Mouse (Mus musculus) embryonic facial prominence, embryonic 15.5 days (tissue): Measurements from ENCODE around the gene Malrd1. TPM values are rescaled to one million over a fixed set of nuclear protein-coding genes. Genes with fewer than 3 reads are reported as not detected.

ENCODE experiments used
- ATAC-seq: fragments of 200-750 bp; cut with Nextera tagmentation; 2 replicates; pipeline ENCODE4 v1.8.0; 2017; ENCODE audit warnings: low read depth, moderate TSS enrichment; ENCODE audit not compliant: insufficient number of reproducible peaks, low FRiP score, low TSS enrichment
- H3K27ac ChIP-seq: fragments of 300-500 bp; sonication (generic); replicated peaks from 2 replicates; pipeline ENCODE4 v1.5.1; 2015; ENCODE audit warnings: mild to moderate bottlenecking, inconsistent platforms
- H3K27me3 ChIP-seq: fragments of 300-500 bp; sonication (generic); 2 replicates; pipeline ENCODE4 v1.6.1; 2015; ENCODE audit warnings: inconsistent platforms
- H3K36me3 ChIP-seq: fragments of 300-500 bp; sonication (generic); 2 replicates; pipeline ENCODE4 v1.6.1; 2015; ENCODE audit warnings: mild to moderate bottlenecking, inconsistent platforms
- H3K4me1 ChIP-seq: fragments of 300-500 bp; sonication (generic); 2 replicates; pipeline ENCODE4 v1.6.1; 2015; ENCODE audit warnings: inconsistent platforms
- H3K4me2 ChIP-seq: fragments of 300-500 bp; sonication (generic); replicated peaks from 2 replicates; pipeline ENCODE4 v1.6.1; 2015; ENCODE audit warnings: mild to moderate bottlenecking, inconsistent platforms
- H3K4me3 ChIP-seq: fragments of 300-500 bp; sonication (generic); replicated peaks from 2 replicates; pipeline ENCODE4 v1.5.1; 2015; ENCODE audit warnings: mild to moderate bottlenecking, inconsistent platforms
- H3K9ac ChIP-seq: fragments of 300-500 bp; sonication (generic); 2 replicates; pipeline ENCODE4 v1.6.1; 2015; ENCODE audit warnings: inconsistent platforms
- H3K9me3 ChIP-seq: fragments of 300-500 bp; sonication (generic); replicated peaks from 2 replicates; pipeline ENCODE4 v1.6.1; 2016; ENCODE audit warnings: inconsistent platforms
- WGBS: fragments of 180-500 bp; shearing (Covaris S2); methylation state at CpG from one replicate; pipeline ENCODE4 v1.1.7; 2015; 5-methylcytosine and 5-hydroxymethylcytosine counted together
- polyA plus RNA-seq: library from polyadenylated mRNA; unstranded; fragments of >200 nt; fragmentation: Nextera tagmentation; extraction: Ambion mirVana; gene quantifications from 2 replicates; pipeline ENCODE4 v1.2.1, GENCODE M21; 2015

Malrd1 gene
- 0.03 TPM in 1 of 2 replicates, not detected in the other for polyA plus RNA-seq

DNA sequence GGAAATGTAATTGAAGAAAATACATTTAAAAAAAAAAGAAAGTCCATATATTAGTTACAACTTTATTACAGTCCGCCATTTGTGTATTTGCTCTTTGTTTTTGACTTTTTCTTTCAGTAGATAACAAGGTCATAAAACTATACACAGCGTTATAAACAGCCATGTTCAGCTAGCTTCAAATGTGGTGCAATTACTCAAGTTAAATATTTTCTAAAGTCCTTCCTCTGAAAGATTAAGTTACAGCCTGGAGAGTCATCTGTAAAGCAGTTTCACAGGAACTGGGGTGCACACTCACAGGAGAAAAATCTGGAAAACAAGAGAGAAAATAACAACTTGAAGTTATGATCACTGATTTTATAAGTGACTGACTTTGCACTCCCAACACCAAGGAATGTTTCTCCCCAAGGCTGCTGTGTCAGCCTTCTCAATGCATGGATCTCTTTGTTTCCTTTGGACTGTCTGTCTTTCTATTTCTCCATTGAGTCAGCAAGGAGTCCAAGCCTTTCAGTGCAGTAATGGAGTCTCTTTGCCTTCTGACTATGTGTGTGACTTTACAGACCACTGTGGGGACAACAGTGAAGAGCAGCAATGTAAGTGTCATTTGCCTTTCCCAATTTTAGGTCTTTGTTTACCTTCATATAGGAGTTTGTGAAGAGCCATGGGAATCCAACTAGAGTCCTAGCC is at the start of gene Malrd1:
Malrd1 (plus strand) TSS at position 239 of the 684 bp plus-strand sequence.
- Histone ChIP-seq H3K27ac (no peak within 1 kb of the TSS), H3K4me3 (no peak within 1 kb of the TSS), H3K4me2 (no peak within 1 kb of the TSS), H3K4me1 (no peaks in the 10 kb centered on the region), H3K9ac (no peak within 1 kb of the TSS), H3K9me3 (no peaks in the 10 kb centered on the region), H3K27me3 (no peaks in the 10 kb centered on the region), H3K36me3 (no peaks in the 10 kb centered on the region)
- ATAC-seq = no peak
- WGBS = 82% methylated on average over 2 of the region's 2 CpGs

DNA sequence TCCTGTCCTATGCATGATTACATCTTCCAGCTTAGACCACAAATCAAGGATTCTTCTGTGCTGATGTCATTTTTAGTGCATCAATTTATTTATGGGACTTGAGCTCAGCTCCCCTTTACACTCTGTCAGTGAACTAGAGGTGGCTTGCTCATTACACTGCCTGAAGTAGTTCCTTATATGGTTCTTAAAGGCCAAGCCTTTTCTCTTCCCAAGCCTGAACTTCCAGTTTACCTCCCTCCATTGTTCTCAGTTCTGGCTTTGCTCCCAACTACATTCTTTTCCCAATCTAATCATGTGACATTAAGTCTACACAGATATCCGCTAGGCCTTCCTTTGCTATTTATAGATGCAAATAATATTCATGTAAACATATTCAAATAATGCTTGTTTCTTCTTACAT is 12.4 kb downstream of the Malrd1 start:
- Histone ChIP-seq H3K4me2 (no peak overlapping the region), H3K9me3 (no peaks in the 10 kb centered on the region), H3K4me3 (no peak overlapping the region), H3K4me1 (no peaks in the 10 kb centered on the region), H3K27ac (no peak overlapping the region), H3K27me3 (no peaks in the 10 kb centered on the region), H3K9ac (no peak overlapping the region), H3K36me3 (no peaks in the 10 kb centered on the region)
- 59% methylated on average over 1 of the region's 1 CpGs for WGBS
- no peak for ATAC-seq

DNA sequence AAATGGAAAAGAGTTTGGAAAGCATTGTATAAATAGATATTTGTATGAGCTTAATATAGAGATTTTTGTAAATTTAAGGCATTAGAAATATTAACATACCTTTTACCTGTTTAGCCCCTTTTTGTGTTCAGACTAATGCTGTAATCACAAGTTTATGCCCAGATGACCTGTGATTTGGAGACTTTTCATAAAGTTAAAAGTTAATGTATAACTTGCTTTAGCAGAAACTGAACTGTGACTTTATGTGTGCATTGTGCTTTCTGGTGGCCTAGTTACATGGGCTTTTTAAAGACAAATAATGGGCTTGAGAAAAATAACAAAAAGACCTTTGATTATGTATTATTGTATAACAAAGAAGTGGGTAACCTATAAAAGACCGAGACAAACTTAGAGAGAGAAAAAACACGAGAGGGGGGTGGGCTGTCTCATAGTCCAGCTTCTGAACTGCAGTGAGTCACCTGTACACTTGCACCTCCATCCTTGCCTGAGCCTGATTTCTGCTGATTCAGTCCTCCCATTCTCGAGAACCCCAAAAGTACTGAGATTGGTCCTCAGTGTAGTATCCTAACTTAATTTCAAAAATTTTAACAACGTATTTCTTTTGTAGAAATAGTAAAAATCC is 87.2 kb downstream of the Malrd1 start:
- Histone ChIP-seq H3K27me3 (no peaks in the 10 kb centered on the region), H3K4me2 (no peak overlapping the region), H3K27ac (no peak overlapping the region), H3K4me1 (no peaks in the 10 kb centered on the region), H3K9me3 (no peaks in the 10 kb centered on the region), H3K36me3 (no peaks in the 10 kb centered on the region), H3K4me3 (no peak overlapping the region), H3K9ac (no peak overlapping the region)
- ATAC-seq = no peak
- WGBS = 68% methylated on average over 4 of the region's 4 CpGs

DNA sequence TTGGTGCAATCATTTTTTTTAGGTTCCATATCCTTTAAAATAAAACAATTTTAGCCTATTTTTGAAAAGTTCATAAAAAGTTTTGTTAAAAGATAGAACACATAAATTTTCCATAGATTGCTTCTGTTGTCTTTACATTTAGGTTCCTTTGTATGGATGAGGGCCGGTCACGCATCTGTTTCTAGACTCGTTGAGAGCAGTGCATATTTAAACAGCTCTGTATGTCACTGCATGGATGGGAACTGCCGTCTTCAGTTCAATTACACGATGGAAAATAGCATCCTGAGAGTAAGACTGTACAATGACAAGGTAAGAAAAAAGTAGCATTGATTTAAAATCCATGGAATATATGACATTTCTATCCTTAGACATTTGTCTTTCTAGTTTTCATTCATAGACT is 87.7 kb downstream of the Malrd1 start:
- Histone ChIP-seq H3K9ac (no peak overlapping the region), H3K4me3 (no peak overlapping the region)
- 67% methylated on average over 5 of the region's 5 CpGs for WGBS

DNA sequence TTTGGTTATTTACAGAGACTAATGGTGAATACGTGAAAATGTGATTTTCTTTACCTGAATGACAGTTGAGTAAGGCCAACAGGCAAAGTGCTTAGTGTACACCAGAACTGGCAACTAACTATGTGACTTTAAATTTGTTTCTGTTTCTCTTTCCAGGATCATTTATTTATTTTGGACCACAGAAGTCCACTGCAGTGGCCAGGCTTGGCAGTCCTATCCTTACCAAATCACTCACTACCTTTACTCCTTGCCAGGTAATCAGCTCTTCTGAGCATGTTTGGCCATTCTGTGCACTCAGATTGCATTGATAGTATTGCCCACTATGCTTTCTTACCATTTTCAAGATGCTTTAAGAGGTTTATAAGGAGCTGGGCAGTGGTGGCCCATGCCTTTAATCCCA is 109.5 kb downstream of the Malrd1 start:
- H3K4me3 ChIP-seq = no peak overlapping the region
- H3K9ac ChIP-seq = no peak overlapping the region
- no peaks in the 10 kb centered on the region for H3K36me3 ChIP-seq
- no peak overlapping the region for H3K27ac ChIP-seq
- no peaks in the 10 kb centered on the region for H3K9me3 ChIP-seq
- no peaks in the 10 kb centered on the region for H3K27me3 ChIP-seq
- no peak for ATAC-seq
- no peak overlapping the region for H3K4me2 ChIP-seq
- no peaks in the 10 kb centered on the region for H3K4me1 ChIP-seq
- WGBS = 76% methylated on average over 1 of the region's 1 CpGs

More for the DNA sequence above, 87.7 kb downstream of the Malrd1 start:
- H3K36me3 ChIP-seq = no peaks in the 10 kb centered on the region
- no peaks in the 10 kb centered on the region for H3K27me3 ChIP-seq
- H3K4me1 ChIP-seq = no peaks in the 10 kb centered on the region
- no peak overlapping the region for H3K4me2 ChIP-seq
- H3K27ac ChIP-seq = no peak overlapping the region
- ATAC-seq = no peak
- no peaks in the 10 kb centered on the region for H3K9me3 ChIP-seq

DNA sequence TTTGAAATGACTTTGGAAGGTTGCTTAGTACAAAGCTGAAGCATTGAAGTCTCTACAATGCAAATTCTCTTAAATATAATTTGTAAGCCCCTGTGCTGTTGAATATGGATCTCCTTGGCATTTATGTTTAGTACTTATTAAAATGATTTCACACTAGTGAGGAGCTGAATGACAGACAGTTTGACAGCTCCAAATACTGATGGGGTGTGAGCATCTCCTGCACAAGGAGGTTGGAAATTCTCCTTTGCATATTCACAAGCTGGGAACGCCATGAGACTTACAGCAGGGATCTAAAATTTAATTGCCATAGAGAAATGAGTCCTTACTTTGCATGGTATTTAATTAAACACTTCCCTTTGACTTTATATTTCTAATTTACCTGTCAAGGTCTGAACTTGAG is 117.6 kb downstream of the Malrd1 start:
- Histone ChIP-seq H3K9ac (no peak overlapping the region), H3K27me3 (no peaks in the 10 kb centered on the region), H3K4me2 (no peak overlapping the region), H3K4me1 (no peaks in the 10 kb centered on the region), H3K4me3 (no peak overlapping the region), H3K27ac (no peak overlapping the region), H3K9me3 (no peaks in the 10 kb centered on the region), H3K36me3 (no peaks in the 10 kb centered on the region)
- 67% methylated on average over 1 of the region's 1 CpGs for WGBS
- no peak for ATAC-seq

DNA sequence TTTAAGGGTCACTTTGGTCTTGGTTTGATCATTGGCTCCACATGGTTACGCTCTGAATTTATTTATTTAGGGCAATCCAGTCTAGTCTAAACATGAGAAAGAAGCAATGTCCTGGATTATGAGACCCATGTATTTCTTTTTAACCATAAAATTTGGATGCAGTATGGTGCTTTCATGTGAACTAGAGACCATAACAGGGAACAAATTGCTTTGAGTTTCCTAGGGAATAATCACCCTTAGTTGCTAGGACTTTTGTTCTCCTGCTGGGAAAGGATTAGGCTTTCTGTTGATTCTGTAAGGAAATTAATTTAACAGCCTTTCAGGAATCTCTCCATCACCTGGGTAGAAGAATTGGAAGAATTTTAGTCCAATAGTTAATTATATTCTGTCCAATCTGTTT is 130.1 kb downstream of the Malrd1 start:
- H3K36me3 ChIP-seq = no peaks in the 10 kb centered on the region
- H3K27me3 ChIP-seq = no peaks in the 10 kb centered on the region
- no peak overlapping the region for H3K9ac ChIP-seq
- no peak overlapping the region for H3K27ac ChIP-seq
- H3K9me3 ChIP-seq = no peaks in the 10 kb centered on the region
- no peaks in the 10 kb centered on the region for H3K4me1 ChIP-seq
- 76% methylated on average over 1 of the region's 1 CpGs for WGBS
- no peak overlapping the region for H3K4me2 ChIP-seq
- no peak for ATAC-seq
- no peak overlapping the region for H3K4me3 ChIP-seq

DNA sequence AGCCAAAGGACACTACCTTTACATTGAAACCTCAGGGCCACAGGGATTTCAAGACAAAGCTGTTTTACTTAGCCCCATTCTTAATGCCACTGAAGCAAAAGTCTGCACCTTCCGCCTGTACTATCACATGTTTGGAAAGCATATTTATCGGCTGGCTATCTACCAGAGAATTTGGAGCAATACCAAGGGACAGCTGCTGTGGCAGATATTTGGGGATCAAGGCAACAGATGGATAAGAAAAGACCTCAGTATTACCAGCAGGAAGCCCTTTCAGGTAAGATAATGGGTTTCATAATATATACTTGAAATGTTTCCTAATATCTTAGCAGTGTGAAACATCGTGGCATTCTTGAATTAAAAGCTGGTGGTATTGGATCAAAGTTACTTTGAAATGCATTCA is 176.7 kb downstream of the Malrd1 start:
- 79% methylated on average over 3 of the region's 3 CpGs for WGBS
- H3K27me3 ChIP-seq = no peaks in the 10 kb centered on the region
- no peaks in the 10 kb centered on the region for H3K36me3 ChIP-seq
- no peak overlapping the region for H3K4me3 ChIP-seq
- no peak overlapping the region for H3K4me2 ChIP-seq
- H3K27ac ChIP-seq = no peak overlapping the region
- no peak for ATAC-seq
- no peaks in the 10 kb centered on the region for H3K4me1 ChIP-seq
- no peak overlapping the region for H3K9ac ChIP-seq
- no peaks in the 10 kb centered on the region for H3K9me3 ChIP-seq

DNA sequence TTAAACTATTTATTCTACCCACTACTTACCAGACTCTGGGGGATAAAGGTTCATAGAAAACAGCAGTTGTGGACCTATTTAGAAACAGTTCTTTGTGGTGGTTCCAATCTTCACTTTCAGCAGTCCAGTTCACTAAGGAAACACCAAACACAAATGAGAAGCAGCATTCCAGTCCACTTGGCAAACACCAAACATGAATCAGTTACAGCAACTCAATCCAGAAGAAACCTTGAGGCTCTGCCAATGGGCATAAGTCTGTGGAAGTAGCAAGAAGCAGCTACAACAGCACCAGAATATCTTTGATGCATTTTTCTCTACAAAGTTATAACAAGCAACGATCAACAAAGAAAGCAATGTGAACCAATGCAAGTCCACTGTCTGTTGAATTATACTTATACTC is 214.7 kb downstream of the Malrd1 start:
- H3K4me1 ChIP-seq = no peaks in the 10 kb centered on the region
- no peak overlapping the region for H3K4me2 ChIP-seq
- 92% methylated on average over 1 of the region's 1 CpGs for WGBS
- H3K27ac ChIP-seq = no peak overlapping the region
- H3K9me3 ChIP-seq = no peaks in the 10 kb centered on the region
- H3K27me3 ChIP-seq = no peaks in the 10 kb centered on the region
- H3K36me3 ChIP-seq = no peaks in the 10 kb centered on the region
- H3K4me3 ChIP-seq = no peak overlapping the region
- H3K9ac ChIP-seq = no peak overlapping the region
- no peak for ATAC-seq

DNA sequence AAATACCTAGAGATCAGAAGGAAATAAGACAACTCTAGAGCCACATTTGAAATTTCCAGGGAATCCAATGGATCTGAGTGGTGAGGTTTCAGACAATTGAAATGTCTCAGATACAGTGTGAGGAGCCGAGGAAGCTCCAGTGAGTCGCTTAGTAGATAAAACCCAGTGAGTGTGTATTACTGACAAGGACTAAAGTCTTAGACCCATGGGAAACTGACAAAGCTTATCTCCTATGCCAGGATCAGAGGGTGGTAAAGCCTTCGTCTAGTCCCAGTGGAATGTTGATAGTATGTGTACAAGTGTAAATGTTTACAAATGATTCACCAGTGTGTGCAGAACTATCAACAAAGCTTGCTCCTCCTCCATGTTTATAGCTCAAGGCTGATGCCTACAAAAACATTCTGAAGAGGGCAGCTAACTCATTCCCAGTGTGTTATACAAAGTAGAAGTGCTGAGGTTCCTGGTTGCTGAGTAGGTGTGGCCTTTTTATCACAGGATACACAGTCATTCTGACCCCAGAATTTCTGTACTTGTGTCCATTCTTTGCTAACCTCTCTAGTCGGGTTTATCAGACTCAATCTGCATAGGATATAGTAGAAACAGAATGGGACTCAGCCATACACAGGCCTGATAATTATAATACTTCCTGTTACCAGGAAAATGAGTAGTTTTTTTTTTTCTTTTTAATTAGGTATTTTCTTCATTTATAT is 218.9 kb downstream of the Malrd1 start:
- H3K27ac ChIP-seq = no peak overlapping the region
- 70% methylated on average over 4 of the region's 4 CpGs for WGBS
- no peak for ATAC-seq

DNA sequence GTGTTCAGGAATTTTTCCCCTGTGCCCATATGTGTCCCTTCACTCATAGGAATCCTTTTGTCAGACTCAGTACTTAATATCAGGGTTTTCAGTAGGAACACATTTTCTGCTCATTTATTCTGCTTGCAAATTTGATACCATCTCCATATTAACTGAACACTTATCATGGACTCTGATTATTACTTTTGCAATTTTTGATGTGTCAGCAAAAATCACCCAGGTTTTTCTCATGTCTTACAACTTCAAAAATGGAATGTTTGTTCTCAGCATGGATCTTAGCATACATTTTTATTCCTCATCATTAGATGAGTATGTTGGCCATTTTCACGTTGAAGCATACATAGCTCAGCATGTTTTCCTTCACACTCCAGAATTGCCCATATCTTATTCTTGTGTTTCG is 258.5 kb downstream of the Malrd1 start:
- Histone ChIP-seq H3K4me3 (no peak overlapping the region), H3K27ac (no peak overlapping the region), H3K4me1 (no peaks in the 10 kb centered on the region), H3K9me3 (no peaks in the 10 kb centered on the region), H3K27me3 (no peaks in the 10 kb centered on the region), H3K36me3 (no peaks in the 10 kb centered on the region), H3K4me2 (no peak overlapping the region), H3K9ac (no peak overlapping the region)
- no peak for ATAC-seq
- 80% methylated on average over 2 of the region's 2 CpGs for WGBS

More for the DNA sequence above, 218.9 kb downstream of the Malrd1 start:
- Histone ChIP-seq H3K36me3 (no peaks in the 10 kb centered on the region), H3K9me3 (no peaks in the 10 kb centered on the region), H3K9ac (no peak overlapping the region), H3K4me3 (no peak overlapping the region), H3K4me1 (no peaks in the 10 kb centered on the region), H3K27me3 (no peaks in the 10 kb centered on the region), H3K4me2 (no peak overlapping the region)
